Mouse (Mus musculus) gastrocnemius, postnatal 4 days (tissue): ENCODE measurements around the gene Nmd3. TPM values are rescaled to one million over a fixed set of nuclear protein-coding genes. Genes with fewer than 3 reads are reported as not detected.

Experiments
- DNase-seq, 2 experiments: peaks; one replicate each; pipeline ENCODE4 v3.0.0; 2021 to 2022; ENCODE audit warnings: low spot score in 2 of 2, mixed read lengths in 2 of 2
- total RNA-seq, 2 experiments: library from RNA; stranded (reverse); gene quantifications; 2 replicates each; pipeline ENCODE4 v1.2.3; 2021

Gene Nmd3
- total RNA-seq, 2 experiments from 2014 or later: 38.6 to 48.0 TPM

GRCm38 (mm10) chr3:69762838-69763368, 41.1 kb downstream of the Nmd3 start:
- no peak for DNase-seq

DNA sequence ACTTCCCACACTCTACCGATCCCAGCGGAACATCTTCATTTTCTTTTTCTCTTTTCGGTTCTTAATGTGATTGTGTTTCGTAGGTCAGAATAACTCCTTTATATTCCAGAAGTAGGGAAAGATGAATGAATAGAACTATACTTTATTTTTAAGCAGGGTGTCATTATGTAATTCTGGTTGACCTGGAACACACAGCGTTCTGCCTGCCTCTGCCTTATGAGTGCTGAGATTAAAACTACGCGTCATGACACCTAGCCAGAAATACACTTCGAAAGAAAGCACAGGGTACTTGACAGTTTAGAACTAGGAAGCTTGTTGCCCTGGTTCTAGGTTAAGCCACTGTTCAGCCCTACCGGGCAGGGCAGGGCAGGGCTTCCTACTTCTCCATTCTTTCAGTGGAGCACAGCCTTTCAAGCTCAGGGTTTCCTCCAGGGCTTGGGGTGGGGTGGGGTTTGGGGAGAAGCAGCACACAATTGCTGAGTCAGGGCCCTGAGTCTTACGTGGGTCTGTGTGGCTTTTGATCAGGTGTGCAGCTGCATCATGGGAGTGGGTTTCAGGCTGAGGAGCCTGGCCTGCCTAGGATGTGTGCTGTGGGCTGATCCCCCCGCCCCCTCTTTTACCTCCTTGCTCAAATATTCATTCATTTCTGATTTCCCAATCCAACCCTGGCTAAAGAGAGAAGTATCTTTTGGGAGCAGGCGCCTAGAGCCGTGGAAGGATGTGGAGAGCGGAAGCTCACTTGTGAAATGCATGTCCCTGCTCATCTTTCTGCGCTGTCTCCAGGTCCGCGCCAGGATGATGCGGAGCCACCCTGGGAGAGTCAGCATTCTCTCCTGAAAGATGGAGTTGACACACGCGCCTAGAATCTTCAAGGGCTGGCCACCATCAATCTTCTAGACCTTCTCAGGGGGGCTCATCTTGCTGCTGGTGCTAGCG, 42.1 kb downstream of the Nmd3 start:
- no peak for DNase-seq

- no peak for DNase-seq
Measured at GRCm38 (mm10) chr3:69765206-69765605, 43.4 kb downstream of the Nmd3 start.

- DNase-seq: no peak
Measured at GRCm38 (mm10) chr3:69769150-69769549, 47.4 kb downstream of the Nmd3 start.

DNA sequence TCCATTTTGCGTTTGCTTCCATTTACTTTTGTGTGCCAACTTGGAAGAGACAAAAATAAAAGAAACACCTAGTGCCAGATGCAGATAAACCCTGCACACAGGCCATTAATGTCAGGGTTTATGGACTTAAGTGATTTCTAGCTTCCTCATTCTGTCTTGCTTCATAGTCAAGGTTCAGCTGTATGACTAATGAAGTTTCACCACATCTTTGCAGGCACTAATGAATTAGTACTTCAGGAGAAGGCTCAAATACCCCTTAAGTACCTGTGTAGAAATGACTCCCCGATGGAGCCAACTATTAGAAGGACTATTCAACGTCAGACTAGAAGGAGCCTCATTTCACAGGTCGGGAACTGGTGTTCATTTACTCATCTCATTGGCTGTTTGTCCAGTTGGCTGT, 51.6 kb downstream of the Nmd3 start:
- no peak for DNase-seq

- DNase-seq: no peak
Measured at GRCm38 (mm10) chr3:69779246-69779796, 57.5 kb downstream of the Nmd3 start.

GRCm38 (mm10) chr3:69792823-69793417, 71.1 kb downstream of the Nmd3 start:
- DNase-seq: no peak

GRCm38 (mm10) chr3:69797533-69797932, 75.7 kb downstream of the Nmd3 start:
- DNase-seq: no peak

GRCm38 (mm10) chr3:69797969-69798368, 76.2 kb downstream of the Nmd3 start:
- no peak for DNase-seq

- no peak for DNase-seq
Measured at GRCm38 (mm10) chr3:69799096-69799495, 77.3 kb downstream of the Nmd3 start.

- no peak for DNase-seq
Measured at GRCm38 (mm10) chr3:69800829-69801384, 79.1 kb downstream of the Nmd3 start.

- no peak for DNase-seq
Measured at GRCm38 (mm10) chr3:69803137-69803536, 81.4 kb downstream of the Nmd3 start.

Other genes starting within 250 kb of the Nmd3 start
- gene B3galnt1, start 123.0 kb upstream of the Nmd3 start, total RNA-seq: 10 to 100 TPM; 19.5 to 21.2 TPM
- gene Sptssb, start 138.0 kb downstream of the Nmd3 start, total RNA-seq: not detected